Mouse (Mus musculus): Measurements from ENCODE around the gene Arap2.

- TF ChIP-seq CTCF (IDR thresholded peaks at IDR 0.05; ENCODE audit: low read depth), result no peak
- TF ChIP-seq EP300 (IDR thresholded peaks at IDR 0.05; ENCODE audit: low read depth), result no peak
These were observed 26.2 kb downstream of the Arap2 start for GRCm38 (mm10) chr5:62739451-62740415.
